Mouse (Mus musculus) cortical plate, adult 2 months (tissue): ENCODE results near the gene Mapkap1. TPM values are rescaled to one million over a fixed set of nuclear protein-coding genes. Genes with fewer than 3 reads are reported as not detected.

Source experiments
- H3K27ac ChIP-seq: fragments of 200-500 bp; 2 replicates; pipeline ENCODE4 v1.5.1; 2012; ENCODE audit warnings: low read length, control low read depth, inconsistent platforms; ENCODE audit not compliant: insufficient read depth
- H3K4me1 ChIP-seq: fragments of 200-500 bp; 2 replicates; pipeline ENCODE4 v1.6.1; 2011; ENCODE audit warnings: low read length; ENCODE audit not compliant: control insufficient read depth, insufficient read depth
- H3K4me3 ChIP-seq: fragments of 200-500 bp; 2 replicates; pipeline ENCODE4 v1.5.1; 2011; ENCODE audit warnings: mild to moderate bottlenecking, low read length, control low read depth; ENCODE audit not compliant: insufficient read depth
- CTCF ChIP-seq: fragments of 200-500 bp; IDR thresholded peaks from 2 replicates; pipeline ENCODE4 v1.5.1; 2011; ENCODE audit warnings: mild to moderate bottlenecking, control low read depth, low read length; ENCODE audit not compliant: insufficient read depth; ENCODE audit errors: extremely low read depth
- POLR2A ChIP-seq: fragments of 200-500 bp; IDR thresholded peaks from 2 replicates; pipeline ENCODE4 v1.6.1; 2011; ENCODE audit warnings: mild to moderate bottlenecking, low read length, control low read depth; ENCODE audit not compliant: insufficient read depth; ENCODE audit errors: extremely low read depth
- polyA plus RNA-seq: library from polyadenylated mRNA; depleted of rRNA; stranded (reverse); fragments of >200 nt; gene quantifications from 2 replicates; pipeline ENCODE4 v1.2.3, GENCODE M21; 2012

Mapkap1 gene
- polyA plus RNA-seq, 1 experiment: 53.0 TPM

DNA sequence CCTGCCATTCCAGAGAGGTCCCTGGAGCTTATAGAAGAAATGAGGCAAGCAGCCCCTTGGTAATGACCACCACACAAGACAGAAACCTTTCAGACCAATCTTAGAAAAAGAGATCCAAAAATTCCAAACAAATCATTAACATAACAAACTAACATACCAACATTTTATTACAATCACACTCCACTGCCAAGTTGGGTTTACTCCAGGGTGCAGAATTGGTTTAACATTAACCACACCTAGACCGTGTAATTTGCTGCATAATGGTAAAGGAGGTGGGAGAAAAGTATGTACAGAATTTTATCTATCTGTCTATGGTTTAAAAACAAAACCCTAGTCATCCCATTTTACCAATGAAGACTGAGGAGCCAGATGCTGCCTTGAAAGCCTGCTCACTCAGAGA lies 160.0 kb downstream of the Mapkap1 start:
- TF ChIP-seq POLR2A (no peak), CTCF (no peak)
- H3K4me1 ChIP-seq: peaks cover 14% of the 10 kb centered on the region
- no peak overlapping the region for H3K4me3 ChIP-seq
- H3K27ac ChIP-seq: no peak overlapping the region

- Histone ChIP-seq H3K27ac (no peak overlapping the region), H3K4me1 (peaks cover 9% of the 10 kb centered on the region)
- TF ChIP-seq POLR2A: no peak
- no peak for TF ChIP-seq CTCF
These were observed 162.6 kb downstream of the Mapkap1 start for GRCm38 (mm10) chr2:34569131-34569530.

DNA sequence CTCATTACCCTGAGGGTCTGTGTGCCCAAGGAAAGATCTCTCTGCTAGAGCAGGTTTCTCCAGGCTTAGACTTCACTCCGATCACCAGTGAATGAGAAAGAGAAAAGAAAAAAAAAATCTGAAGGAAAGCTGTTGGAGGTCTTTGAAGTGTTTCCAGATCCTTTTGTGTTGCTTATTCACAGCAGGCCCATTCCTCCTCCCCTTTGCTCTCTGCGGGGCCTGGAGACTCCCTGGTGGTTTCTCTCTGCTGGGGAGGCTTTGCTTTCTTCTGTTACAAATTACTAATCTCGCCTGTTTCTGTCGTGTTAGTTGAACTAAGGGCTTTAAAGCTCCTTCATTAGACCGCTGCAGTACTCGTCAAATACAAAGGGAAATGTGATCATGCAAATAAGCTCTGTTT lies 163.8 kb downstream of the Mapkap1 start:
- no peak overlapping the region for H3K4me3 ChIP-seq
- TF ChIP-seq POLR2A: no peak
- TF ChIP-seq CTCF: no peak
- H3K27ac ChIP-seq: no peak overlapping the region
- peaks cover 9% of the 10 kb centered on the region for H3K4me1 ChIP-seq

More at GRCm38 (mm10) chr2:34569131-34569530, 162.6 kb downstream of the Mapkap1 start:
- H3K4me3 ChIP-seq: no peak overlapping the region

- Histone ChIP-seq H3K4me3 (no peak overlapping the region), H3K27ac (no peak overlapping the region), H3K4me1 (peaks cover 9% of the 10 kb centered on the region)
- TF ChIP-seq POLR2A (no peak), CTCF (no peak)
These were observed 164.5 kb downstream of the Mapkap1 start for GRCm38 (mm10) chr2:34571096-34571495.

- no peak overlapping the region for H3K27ac ChIP-seq
- no peak overlapping the region for H3K4me3 ChIP-seq
- H3K4me1 ChIP-seq: peaks cover 9% of the 10 kb centered on the region
- TF ChIP-seq POLR2A (no peak), CTCF (no peak)
These were observed 166.5 kb downstream of the Mapkap1 start for GRCm38 (mm10) chr2:34573073-34573472.

GRCm38 (mm10) chr2:34588546-34588945 lies 182.0 kb downstream of the Mapkap1 start:
- TF ChIP-seq CTCF: no peak
- no peak for TF ChIP-seq POLR2A
- Histone ChIP-seq H3K4me1 (no peaks in the 10 kb centered on the region), H3K4me3 (no peak overlapping the region), H3K27ac (no peak overlapping the region)

DNA sequence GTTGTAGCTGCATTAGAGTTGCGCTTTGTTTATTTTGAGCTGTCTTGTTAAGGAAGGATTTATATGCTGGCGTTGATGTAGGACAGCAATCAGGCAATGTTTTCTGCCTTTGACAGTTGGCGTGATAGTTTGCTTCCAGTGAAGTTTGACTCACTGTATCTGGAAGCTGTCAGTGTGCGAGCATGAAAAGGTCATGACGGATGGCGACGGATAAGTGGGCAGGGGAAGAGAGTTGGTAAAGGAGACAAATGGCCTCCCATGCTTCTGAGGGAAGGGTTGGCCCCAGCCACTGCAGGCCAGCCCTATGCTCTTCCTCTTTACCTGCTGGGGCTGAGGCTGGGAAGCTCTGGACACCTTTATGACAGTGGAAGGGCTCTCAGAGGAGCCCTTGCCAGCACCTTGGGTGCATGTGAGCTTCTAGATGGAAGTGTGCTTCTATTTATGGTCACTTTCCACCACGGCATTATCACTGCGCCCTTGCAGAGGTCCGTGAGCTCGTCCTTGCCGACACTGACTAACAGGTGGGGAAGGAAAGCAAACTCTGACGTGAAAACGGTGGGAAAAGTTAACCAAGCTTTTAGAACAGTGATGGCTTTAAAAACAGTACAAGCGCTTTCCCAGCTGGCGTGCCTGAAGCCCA lies 185.3 kb downstream of the Mapkap1 start:
- Histone ChIP-seq H3K4me1 (no peaks in the 10 kb centered on the region), H3K27ac (no peak overlapping the region), H3K4me3 (no peak overlapping the region)
- TF ChIP-seq POLR2A (no peak), CTCF (no peak)

GRCm38 (mm10) chr2:34592361-34592960 lies 185.9 kb downstream of the Mapkap1 start:
- Histone ChIP-seq H3K4me1 (no peaks in the 10 kb centered on the region), H3K4me3 (no peak overlapping the region), H3K27ac (no peak overlapping the region)
- TF ChIP-seq CTCF (no peak), POLR2A (no peak)

GRCm38 (mm10) chr2:34594001-34594400 lies 187.4 kb downstream of the Mapkap1 start:
- H3K27ac ChIP-seq: no peak overlapping the region
- no peak for TF ChIP-seq CTCF
- TF ChIP-seq POLR2A: no peak
- H3K4me3 ChIP-seq: no peak overlapping the region
- no peaks in the 10 kb centered on the region for H3K4me1 ChIP-seq

DNA sequence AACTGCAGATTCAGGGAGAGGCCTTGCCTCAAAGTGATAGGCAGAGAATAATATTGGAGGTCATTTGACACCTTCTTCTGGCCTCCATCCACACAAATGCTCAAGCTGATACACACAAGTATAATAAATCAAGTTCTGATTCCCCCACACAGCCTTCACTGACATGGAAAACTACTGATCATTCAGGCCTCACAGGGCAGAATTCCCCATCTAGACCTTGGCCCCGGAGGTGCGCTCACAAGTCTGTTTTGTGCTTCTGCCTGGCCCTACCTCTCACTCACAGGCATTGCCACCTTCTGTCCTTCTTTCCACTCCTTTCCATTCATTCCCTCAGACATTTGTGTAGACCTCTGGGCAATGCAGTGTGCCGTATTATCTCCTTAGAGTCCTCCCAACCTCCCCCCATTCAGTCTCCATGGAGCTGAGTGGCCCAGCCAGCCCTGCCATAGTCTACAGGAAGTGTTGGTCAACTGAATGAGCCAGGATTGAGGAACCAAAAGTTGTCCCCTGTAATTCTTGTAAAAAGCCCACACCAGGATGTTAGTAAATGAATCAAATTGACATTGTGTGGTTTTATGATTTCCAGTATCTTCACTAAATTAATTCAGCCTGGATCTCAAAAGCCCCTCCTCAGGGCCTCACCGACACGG lies 193.2 kb downstream of the Mapkap1 start:
- no peak overlapping the region for H3K4me3 ChIP-seq
- no peak overlapping the region for H3K27ac ChIP-seq
- TF ChIP-seq CTCF: no peak
- TF ChIP-seq POLR2A: no peak
- no peaks in the 10 kb centered on the region for H3K4me1 ChIP-seq
